Mouse (Mus musculus) neural tube, embryonic 12.5 days (tissue): ENCODE measurements around the gene Abi1. TPM values are rescaled to one million over a fixed set of nuclear protein-coding genes. Genes with fewer than 3 reads are reported as not detected.
"Not testable (repeated sequence)": the region's sequence is repeated elsewhere in the genome, so short reads cannot be mapped to it uniquely, and the experiment has no call there.

Experiments
- ATAC-seq: fragments of 200-750 bp; cut with Nextera tagmentation; 2 replicates; pipeline ENCODE4 v1.8.0; 2017; ENCODE audit warnings: low read depth, mild to moderate bottlenecking, moderate TSS enrichment, moderate library complexity; ENCODE audit not compliant: low FRiP score
- H3K27ac ChIP-seq: fragments of 300-500 bp; sonication (generic); 2 replicates; pipeline ENCODE4 v1.5.1; 2016
- H3K27me3 ChIP-seq: fragments of 300-500 bp; sonication (generic); replicated peaks from 2 replicates; pipeline ENCODE4 v1.6.1; 2016; ENCODE audit warnings: mild to moderate bottlenecking
- H3K36me3 ChIP-seq: fragments of 300-500 bp; sonication (generic); 2 replicates; pipeline ENCODE4 v1.6.1; 2016; ENCODE audit warnings: mild to moderate bottlenecking
- H3K4me1 ChIP-seq: fragments of 300-500 bp; sonication (generic); 2 replicates; pipeline ENCODE4 v1.6.1; 2016
- H3K4me2 ChIP-seq: fragments of 300-500 bp; sonication (generic); replicated peaks from 2 replicates; pipeline ENCODE4 v1.6.1; 2016; ENCODE audit warnings: mild to moderate bottlenecking
- H3K4me3 ChIP-seq: fragments of 300-500 bp; sonication (generic); 2 replicates; pipeline ENCODE4 v1.5.1; 2016
- H3K9ac ChIP-seq: fragments of 300-500 bp; sonication (generic); 2 replicates; pipeline ENCODE4 v1.6.1; 2016; ENCODE audit warnings: mild to moderate bottlenecking
- H3K9me3 ChIP-seq: fragments of 300-500 bp; sonication (generic); 2 replicates; pipeline ENCODE4 v1.6.1; 2016; ENCODE audit warnings: mild to moderate bottlenecking
- WGBS: fragments of 180-500 bp; shearing (Covaris S2); methylation state at CpG from one replicate; pipeline ENCODE4 v1.1.7; 2016; 5-methylcytosine and 5-hydroxymethylcytosine counted together
- polyA plus RNA-seq: library from polyadenylated mRNA; unstranded; fragments of >200 nt; fragmentation: Nextera tagmentation; extraction: Ambion mirVana; gene quantifications from 2 replicates; pipeline ENCODE4 v1.2.1, GENCODE M21; 2016

Gene Abi1
- polyA plus RNA-seq, 1 experiment from 2014 or later: 46.9 TPM

- Histone ChIP-seq H3K4me3 (no peak overlapping the region), H3K36me3 (no peaks in the 10 kb centered on the region), H3K4me2 (no peak overlapping the region), H3K27me3 (no peaks in the 10 kb centered on the region), H3K9me3 (no peaks in the 10 kb centered on the region), H3K27ac (no peak overlapping the region), H3K9ac (no peak overlapping the region), H3K4me1 (no peaks in the 10 kb centered on the region)
- 80% methylated on average over 6 of the region's 6 CpGs for WGBS
- no peak for ATAC-seq
Measured at GRCm38 (mm10) chr2:23052523-23052922, 12.5 kb upstream of the Abi1 start.

- H3K27ac ChIP-seq: no peak overlapping the region
- H3K9ac ChIP-seq: no peak overlapping the region
- 75% methylated on average over 2 of the region's 2 CpGs for WGBS
- no peaks in the 10 kb centered on the region for H3K27me3 ChIP-seq
- no peaks in the 10 kb centered on the region for H3K36me3 ChIP-seq
- no peak overlapping the region for H3K4me2 ChIP-seq
- H3K9me3 ChIP-seq: no peaks in the 10 kb centered on the region
- ATAC-seq: no peak
- no peaks in the 10 kb centered on the region for H3K4me1 ChIP-seq
- H3K4me3 ChIP-seq: no peak overlapping the region
Measured at GRCm38 (mm10) chr2:23051890-23052289, 11.8 kb upstream of the Abi1 start.

- H3K36me3 ChIP-seq: no peaks in the 10 kb centered on the region
- no peak for ATAC-seq
- no peaks in the 10 kb centered on the region for H3K27me3 ChIP-seq
- H3K4me1 ChIP-seq: no peaks in the 10 kb centered on the region
- H3K27ac ChIP-seq: no peak overlapping the region
- no peak overlapping the region for H3K4me3 ChIP-seq
- no peak overlapping the region for H3K9ac ChIP-seq
- H3K4me2 ChIP-seq: no peak overlapping the region
- H3K9me3 ChIP-seq: no peaks in the 10 kb centered on the region
Measured at GRCm38 (mm10) chr2:23048006-23048405, 8.0 kb upstream of the Abi1 start.

- H3K36me3 ChIP-seq: no peaks in the 10 kb centered on the region
- no peak overlapping the region for H3K4me3 ChIP-seq
- H3K27ac ChIP-seq: no peak overlapping the region
- no peak overlapping the region for H3K9ac ChIP-seq
- H3K9me3 ChIP-seq: no peaks in the 10 kb centered on the region
- ATAC-seq: no peak
- 49% methylated on average over 1 of the region's 1 CpGs for WGBS
- H3K4me2 ChIP-seq: no peak overlapping the region
- H3K27me3 ChIP-seq: no peaks in the 10 kb centered on the region
- no peaks in the 10 kb centered on the region for H3K4me1 ChIP-seq
Measured at GRCm38 (mm10) chr2:23045703-23046102, 5.7 kb upstream of the Abi1 start.

GRCm38 (mm10) chr2:23042189-23042588 is 2.1 kb upstream of the Abi1 start:
- 95% methylated on average over 3 of the region's 3 CpGs for WGBS
- H3K27ac ChIP-seq: no peak overlapping the region
- no peak for ATAC-seq
- no peak overlapping the region for H3K4me3 ChIP-seq
- H3K4me2 ChIP-seq: no peak overlapping the region
- no peaks in the 10 kb centered on the region for H3K9me3 ChIP-seq
- H3K27me3 ChIP-seq: no peaks in the 10 kb centered on the region
- H3K9ac ChIP-seq: no peak overlapping the region
- no peaks in the 10 kb centered on the region for H3K36me3 ChIP-seq
- H3K4me1 ChIP-seq: peaks cover 10% of the 10 kb centered on the region; the same call in 1 of the 2 replicates

GRCm38 (mm10) chr2:23041457-23041856 is 1.4 kb upstream of the Abi1 start:
- no peak overlapping the region for H3K4me2 ChIP-seq
- no peak for ATAC-seq
- no peaks in the 10 kb centered on the region for H3K36me3 ChIP-seq
- H3K9me3 ChIP-seq: no peaks in the 10 kb centered on the region
- no peak overlapping the region for H3K9ac ChIP-seq
- no peaks in the 10 kb centered on the region for H3K27me3 ChIP-seq
- 81% methylated on average over 4 of the region's 4 CpGs for WGBS
- H3K4me3 ChIP-seq: no peak overlapping the region
- H3K27ac ChIP-seq: no peak overlapping the region
- H3K4me1 ChIP-seq: peaks cover 10% of the 10 kb centered on the region; the same call in 1 of the 2 replicates

GRCm38 (mm10) chr2:23040690-23041089 is 649 bp upstream of the Abi1 start:
- H3K36me3 ChIP-seq, H3K27ac ChIP-seq, H3K4me1 ChIP-seq, H3K4me3 ChIP-seq, H3K9me3 ChIP-seq, H3K27me3 ChIP-seq, H3K9ac ChIP-seq, H3K4me2 ChIP-seq: not testable (repeated sequence)
- ATAC-seq: 0 out of 2 replicates have a peak, but pooled peaks have one; percentile 0
- 93% methylated on average over 7 of the region's 7 CpGs for WGBS

- peak overlapping the region; percentile 96 for H3K27ac ChIP-seq
- H3K4me1 ChIP-seq: peaks cover 10% of the 10 kb centered on the region; the same call in 1 of the 2 replicates
- peak overlapping the region; percentile 80 for H3K4me2 ChIP-seq
- H3K4me3 ChIP-seq: peak overlapping the region; percentile 66
- no peaks in the 10 kb centered on the region for H3K9me3 ChIP-seq
- no peaks in the 10 kb centered on the region for H3K36me3 ChIP-seq
- WGBS: under 1% methylated on average over 58 of the region's 59 CpGs
- H3K9ac ChIP-seq: peak overlapping the region; percentile 80
- ATAC-seq: peak; percentile 89
- H3K27me3 ChIP-seq: no peaks in the 10 kb centered on the region
Measured at GRCm38 (mm10) chr2:23039082-23040000, 700 bp downstream of the Abi1 start.

GRCm38 (mm10) chr2:23035467-23035866 is 4.6 kb downstream of the Abi1 start:
- 100% methylated on average over 1 of the region's 1 CpGs for WGBS
- no peak for ATAC-seq
- no peaks in the 10 kb centered on the region for H3K36me3 ChIP-seq
- no peak overlapping the region for H3K4me3 ChIP-seq
- H3K4me1 ChIP-seq: peaks cover 10% of the 10 kb centered on the region; the same call in 1 of the 2 replicates
- H3K9me3 ChIP-seq: no peaks in the 10 kb centered on the region
- no peak overlapping the region for H3K9ac ChIP-seq
- H3K27ac ChIP-seq: no peak overlapping the region
- no peak overlapping the region for H3K4me2 ChIP-seq
- H3K27me3 ChIP-seq: no peaks in the 10 kb centered on the region

- H3K4me3 ChIP-seq: no peak overlapping the region
- H3K27me3 ChIP-seq: no peaks in the 10 kb centered on the region
- WGBS: 94% methylated on average over 3 of the region's 3 CpGs
- no peak overlapping the region for H3K9ac ChIP-seq
- no peak for ATAC-seq
- H3K4me2 ChIP-seq: no peak overlapping the region
- H3K4me1 ChIP-seq: peaks cover 10% of the 10 kb centered on the region; the same call in 1 of the 2 replicates
- H3K9me3 ChIP-seq: no peaks in the 10 kb centered on the region
- H3K27ac ChIP-seq: no peak overlapping the region
- H3K36me3 ChIP-seq: 0 out of 2 replicates have a peak, but pooled peaks cover 1% of the 10 kb centered on the region
Measured at GRCm38 (mm10) chr2:23034692-23035435, 5.2 kb downstream of the Abi1 start.

- no peaks in the 10 kb centered on the region for H3K27me3 ChIP-seq
- H3K27ac ChIP-seq: no peak overlapping the region
- H3K9me3 ChIP-seq: no peaks in the 10 kb centered on the region
- 0 out of 2 replicates have a peak, but pooled peaks cover 4% of the 10 kb centered on the region for H3K36me3 ChIP-seq
- H3K4me1 ChIP-seq: no peaks in the 10 kb centered on the region
- 94% methylated on average over 1 of the region's 4 CpGs for WGBS
- H3K4me3 ChIP-seq: no peak overlapping the region
- no peak overlapping the region for H3K9ac ChIP-seq
- no peak overlapping the region for H3K4me2 ChIP-seq
- no peak for ATAC-seq
Measured at GRCm38 (mm10) chr2:23030631-23031030, 9.4 kb downstream of the Abi1 start.

GRCm38 (mm10) chr2:23028826-23029225 is 11.2 kb downstream of the Abi1 start:
- ATAC-seq: no peak
- H3K4me3 ChIP-seq: no peak overlapping the region
- no peak overlapping the region for H3K4me2 ChIP-seq
- H3K27me3 ChIP-seq: no peaks in the 10 kb centered on the region
- H3K4me1 ChIP-seq: no peaks in the 10 kb centered on the region
- 0 out of 2 replicates have a peak, but pooled peaks cover 4% of the 10 kb centered on the region for H3K36me3 ChIP-seq
- no peak overlapping the region for H3K27ac ChIP-seq
- 91% methylated on average over 4 of the region's 4 CpGs for WGBS
- H3K9ac ChIP-seq: no peak overlapping the region
- no peaks in the 10 kb centered on the region for H3K9me3 ChIP-seq
